Mouse (Mus musculus): ENCODE measurements around the gene Slc16a9. TPM values are rescaled to one million over a fixed set of nuclear protein-coding genes. Genes with fewer than 3 reads are reported as not detected.

The Slc16a9 gene
- polyA plus RNA-seq (2015; fragmentation: Nextera tagmentation; extraction: Ambion mirVana), result 1.5 and 1.6 TPM in 2 replicates

DNA sequence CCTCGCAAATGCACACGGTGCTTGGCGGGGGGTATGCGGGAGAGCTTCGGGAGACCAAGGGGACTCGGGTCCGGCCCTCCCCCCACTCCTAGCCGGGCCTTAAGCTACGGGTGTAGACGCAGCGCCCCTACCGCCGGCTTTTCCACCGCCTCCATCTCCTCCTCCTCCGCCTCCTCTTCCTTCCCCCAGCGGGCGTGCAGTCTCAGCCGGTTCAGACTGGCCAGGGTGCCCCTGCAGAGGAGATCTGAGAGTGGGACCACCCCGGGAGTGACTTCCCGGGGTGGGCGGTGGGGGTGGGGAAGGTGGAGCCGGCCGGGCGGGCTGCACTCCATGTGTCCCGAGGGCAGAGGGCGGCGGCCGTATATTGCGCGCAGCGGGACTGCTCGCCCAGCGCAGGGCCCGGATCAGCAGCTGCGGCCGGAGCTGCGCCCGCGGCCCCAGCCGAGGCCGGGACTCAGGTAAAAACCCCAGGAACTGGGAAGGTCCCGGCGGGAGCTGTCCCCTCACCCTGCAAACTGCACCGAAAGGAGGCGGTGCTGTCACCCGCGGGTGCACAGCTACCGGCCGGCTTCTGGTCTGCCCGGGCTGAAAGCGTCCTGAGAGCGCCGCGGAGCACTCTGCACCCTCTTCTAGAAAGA is at the start of gene Slc16a9:
Slc16a9 (plus strand) TSS at position 180 of the 638 bp plus-strand sequence.
- peak within 1 kb of the TSS; percentile 68 for H3K4me3 ChIP-seq
- H3K27me3 ChIP-seq, result peaks cover 24% of the 10 kb centered on the region
- H3K27ac ChIP-seq (replicated peaks), result no peak within 1 kb of the TSS

DNA sequence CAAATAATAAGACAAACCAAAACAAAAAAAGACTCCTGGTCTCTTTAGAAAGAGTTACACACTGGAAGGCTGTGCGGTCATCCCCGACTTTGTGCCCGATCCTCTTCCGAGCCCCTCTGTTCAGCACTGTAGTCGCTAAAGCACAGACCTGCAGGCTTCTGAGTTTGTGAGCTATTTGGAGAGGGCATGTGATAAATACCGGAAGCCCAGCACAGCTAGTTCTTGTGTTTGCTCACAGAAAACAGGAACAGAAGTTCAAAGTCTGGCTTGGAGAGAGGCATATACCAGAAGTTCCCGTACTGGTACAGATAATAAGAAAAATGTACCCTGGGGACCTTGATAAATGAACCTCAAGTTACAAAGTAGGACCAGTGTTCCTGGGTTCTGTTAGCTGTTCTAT is 49.6 kb upstream of the Slc16a9 start:
- no peaks in the 10 kb centered on the region for H3K27me3 ChIP-seq
- H3K9me3 ChIP-seq, result no peaks in the 10 kb centered on the region
- no peak overlapping the region for H3K9ac ChIP-seq (replicated peaks)
- WGBS, result 85% methylated on average over 7 of the region's 7 CpGs
- no peaks in the 10 kb centered on the region for H3K4me1 ChIP-seq
- no peak for ATAC-seq (replicated peaks)
- 0 out of 2 replicates have a peak, but pooled peaks cover 5% of the 10 kb centered on the region for H3K36me3 ChIP-seq
- no peak overlapping the region for H3K4me2 ChIP-seq (replicated peaks)
- no peak overlapping the region for H3K27ac ChIP-seq (replicated peaks)
- H3K4me3 ChIP-seq, result no peak overlapping the region

More for the DNA sequence above, at the start of gene Slc16a9:
- 1% methylated on average over 54 of the region's 54 CpGs for WGBS
- H3K9ac ChIP-seq (replicated peaks), result peak within 1 kb of the TSS; percentile 60
- peak within 1 kb of the TSS; percentile 97 for H3K4me2 ChIP-seq (replicated peaks)
- no peaks in the 10 kb centered on the region for H3K9me3 ChIP-seq
- ATAC-seq (replicated peaks), result peak; percentile 95
- no peaks in the 10 kb centered on the region for H3K36me3 ChIP-seq
- H3K4me1 ChIP-seq, result peaks cover 15% of the 10 kb centered on the region

DNA sequence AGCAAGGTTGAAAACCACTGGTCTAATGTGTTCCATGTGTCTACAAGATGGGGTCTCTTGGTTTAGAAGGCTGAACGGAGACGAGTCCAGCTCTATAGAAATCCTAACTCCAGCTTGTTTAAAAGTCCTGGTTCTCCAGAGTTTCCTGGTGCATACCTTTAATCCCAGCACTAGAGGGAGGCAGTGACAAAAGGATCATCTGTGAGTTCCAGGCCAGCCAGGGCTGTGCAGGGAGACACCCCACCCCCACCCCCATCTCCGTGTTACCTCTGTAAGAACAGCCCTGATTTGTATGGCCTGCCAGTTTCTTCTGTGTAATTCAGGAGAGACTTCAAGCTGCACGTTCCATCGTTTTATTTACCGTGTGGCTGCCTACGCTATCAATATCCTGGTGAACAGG is 49.1 kb upstream of the Slc16a9 start:
- Histone ChIP-seq H3K4me3 (no peak overlapping the region), H3K27me3 (no peaks in the 10 kb centered on the region), H3K36me3 (0 out of 2 replicates have a peak, but pooled peaks cover 5% of the 10 kb centered on the region), H3K9ac (replicated peaks) (no peak overlapping the region), H3K27ac (replicated peaks) (no peak overlapping the region), H3K4me2 (replicated peaks) (no peak overlapping the region), H3K9me3 (no peaks in the 10 kb centered on the region), H3K4me1 (0 out of 2 replicates have a peak, but pooled peaks cover 4% of the 10 kb centered on the region)
- 0 out of 2 replicates have a peak, but pooled peaks have one; percentile 41 for ATAC-seq (replicated peaks)
- WGBS, result 61% methylated on average over 7 of the region's 7 CpGs

DNA sequence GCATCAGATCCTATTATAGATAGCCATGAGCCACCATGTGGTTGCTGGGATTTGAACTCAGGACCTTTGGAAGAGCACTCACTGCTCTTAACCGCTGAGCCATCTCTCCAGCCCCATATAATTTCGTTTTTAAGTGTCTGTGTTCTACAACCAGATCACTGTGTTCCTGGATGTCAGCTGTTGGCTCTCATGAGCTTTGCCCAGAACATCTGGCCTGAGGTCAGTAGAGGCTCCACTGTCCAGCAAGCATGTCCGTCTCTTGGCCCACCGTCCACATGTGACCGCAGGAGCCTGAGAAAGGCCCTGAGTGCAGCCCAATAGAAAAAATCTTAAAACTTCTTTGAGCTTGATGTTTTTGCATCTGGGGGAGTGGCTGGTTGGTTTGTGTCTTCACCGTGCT is 48.2 kb upstream of the Slc16a9 start:
- Histone ChIP-seq H3K4me1 (peaks cover 6% of the 10 kb centered on the region; the same call in 1 of the 2 replicates), H3K4me3 (no peak overlapping the region), H3K27me3 (no peaks in the 10 kb centered on the region), H3K4me2 (replicated peaks) (no peak overlapping the region), H3K36me3 (0 out of 2 replicates have a peak, but pooled peaks cover 5% of the 10 kb centered on the region), H3K9ac (replicated peaks) (no peak overlapping the region), H3K27ac (replicated peaks) (no peak overlapping the region), H3K9me3 (no peaks in the 10 kb centered on the region)
- no peak for ATAC-seq (replicated peaks)
- 88% methylated on average over 6 of the region's 6 CpGs for WGBS

DNA sequence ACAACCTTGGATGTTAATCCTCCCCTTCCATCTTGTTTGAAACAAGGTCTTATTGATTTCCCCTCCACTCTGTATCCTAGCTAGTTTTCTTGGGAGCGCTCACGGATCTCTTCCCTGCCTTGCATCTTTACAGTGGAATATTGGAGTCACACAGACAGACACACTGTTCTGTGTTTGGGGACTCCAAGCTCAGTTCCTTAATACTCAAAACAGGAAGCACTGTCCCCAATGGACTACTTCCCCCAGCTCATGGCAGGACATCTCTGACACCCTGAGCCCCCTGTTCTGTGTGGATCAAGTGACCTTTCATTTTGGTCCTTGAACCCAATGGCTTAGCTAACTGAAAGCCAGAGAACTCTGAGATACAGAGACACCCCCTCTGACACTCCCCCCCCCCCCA is 47.3 kb upstream of the Slc16a9 start:
- Histone ChIP-seq H3K36me3 (0 out of 2 replicates have a peak, but pooled peaks cover 5% of the 10 kb centered on the region), H3K27ac (replicated peaks) (no peak overlapping the region), H3K4me1 (peaks cover 6% of the 10 kb centered on the region; the same call in 1 of the 2 replicates), H3K9ac (replicated peaks) (no peak overlapping the region), H3K4me3 (no peak overlapping the region), H3K9me3 (no peaks in the 10 kb centered on the region), H3K4me2 (replicated peaks) (no peak overlapping the region), H3K27me3 (no peaks in the 10 kb centered on the region)
- ATAC-seq (replicated peaks), result no peak
- 91% methylated on average over 2 of the region's 2 CpGs for WGBS

DNA sequence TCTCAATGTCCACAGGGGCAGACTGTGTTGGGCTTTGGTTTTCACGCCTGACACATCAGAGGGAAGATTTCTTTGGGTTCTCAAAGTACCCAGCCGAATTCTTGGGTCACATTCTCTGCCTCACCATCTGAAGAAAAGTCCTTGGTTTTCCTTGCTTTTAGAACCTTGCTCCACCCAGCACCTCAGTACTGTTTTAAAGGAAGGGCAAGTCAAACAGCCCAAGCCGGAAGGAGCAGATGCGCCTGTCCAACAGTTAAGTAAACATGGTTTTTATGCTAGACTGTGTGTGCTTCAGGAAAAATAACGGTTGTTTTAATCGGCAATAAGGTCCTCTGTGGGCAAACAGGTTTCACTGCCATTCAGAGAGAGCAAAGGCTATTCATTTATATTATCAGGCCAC is 46.9 kb upstream of the Slc16a9 start:
- ATAC-seq (replicated peaks), result no peak
- H3K9ac ChIP-seq (replicated peaks), result no peak overlapping the region
- H3K4me2 ChIP-seq (replicated peaks), result no peak overlapping the region
- WGBS, result 69% methylated on average over 6 of the region's 6 CpGs
- H3K36me3 ChIP-seq, result 0 out of 2 replicates have a peak, but pooled peaks cover 5% of the 10 kb centered on the region
- peaks cover 6% of the 10 kb centered on the region; the same call in 1 of the 2 replicates for H3K4me1 ChIP-seq
- no peak overlapping the region for H3K4me3 ChIP-seq
- no peak overlapping the region for H3K27ac ChIP-seq (replicated peaks)
- H3K9me3 ChIP-seq, result no peaks in the 10 kb centered on the region
- H3K27me3 ChIP-seq, result no peaks in the 10 kb centered on the region

DNA sequence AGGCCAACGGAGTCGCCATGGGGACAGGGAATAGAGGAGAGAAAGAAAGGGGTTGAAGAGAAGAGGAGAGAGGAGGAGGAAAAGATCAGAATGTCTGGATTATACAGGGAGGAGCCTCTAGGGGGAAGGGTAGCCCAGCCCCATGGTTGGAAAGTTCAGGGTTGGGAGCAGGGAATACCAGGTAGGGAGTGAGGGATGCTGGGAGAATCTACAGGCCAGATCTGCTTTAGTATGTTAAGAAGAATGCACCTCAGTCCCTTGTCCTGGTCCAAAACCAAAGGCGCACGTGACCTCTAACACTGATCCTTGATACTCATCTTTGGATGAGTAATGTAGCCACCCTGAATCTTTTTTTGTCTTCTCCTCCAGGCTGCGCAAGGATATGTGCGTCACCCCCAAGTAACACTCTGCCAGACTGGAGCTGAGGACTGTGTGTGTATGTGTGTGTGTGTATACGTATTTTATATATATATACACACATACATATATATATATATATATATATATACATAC is 45.9 kb upstream of the Slc16a9 start:
- Histone ChIP-seq H3K27ac (replicated peaks) (no peak overlapping the region), H3K9ac (replicated peaks) (no peak overlapping the region), H3K27me3 (no peaks in the 10 kb centered on the region), H3K36me3 (no peaks in the 10 kb centered on the region), H3K9me3 (no peaks in the 10 kb centered on the region), H3K4me2 (replicated peaks) (no peak overlapping the region), H3K4me1 (peaks cover 6% of the 10 kb centered on the region; the same call in 1 of the 2 replicates), H3K4me3 (no peak overlapping the region)
- 91% methylated on average over 7 of the region's 7 CpGs for WGBS
- peak; percentile 16; the same call in 1 of the 2 replicates for ATAC-seq (replicated peaks)

DNA sequence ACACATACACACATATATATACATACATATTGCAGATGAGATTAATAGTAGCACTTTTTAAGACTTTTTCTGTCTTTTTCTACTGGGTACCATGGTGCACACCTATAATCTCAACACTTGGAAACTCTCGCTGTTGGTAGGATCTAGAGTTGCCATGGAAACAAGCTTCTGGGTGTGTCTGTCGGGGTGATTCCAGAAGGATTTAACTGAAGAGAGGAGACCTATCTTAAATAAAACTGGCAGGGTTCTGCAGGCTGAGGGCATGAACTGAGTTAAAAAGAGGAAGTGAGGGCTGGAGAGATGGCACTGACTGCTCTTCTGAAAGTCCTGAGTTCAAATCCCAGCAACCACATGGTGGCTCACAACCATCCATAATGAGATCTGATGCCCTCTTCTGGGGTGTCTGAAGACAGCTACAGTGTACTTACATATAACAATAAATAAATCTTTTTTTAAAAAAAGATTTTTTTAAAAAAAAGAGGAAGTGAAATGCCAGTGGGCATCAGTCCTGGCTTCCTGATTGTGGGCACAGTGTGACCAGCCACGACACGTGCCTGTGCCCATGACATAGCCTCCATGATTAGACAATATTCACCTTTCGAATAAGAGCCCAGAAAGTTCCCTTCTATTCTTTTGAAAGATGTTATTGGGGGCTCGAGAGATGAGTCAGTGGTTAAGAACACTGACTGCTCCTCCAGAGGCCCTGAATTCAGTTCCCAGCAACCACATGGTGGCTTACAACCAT is 45.3 kb upstream of the Slc16a9 start:
- H3K27ac ChIP-seq (replicated peaks), result no peak overlapping the region
- ATAC-seq (replicated peaks), result no peak
- no peak overlapping the region for H3K4me2 ChIP-seq (replicated peaks)
- 89% methylated on average over 6 of the region's 6 CpGs for WGBS
- H3K9ac ChIP-seq (replicated peaks), result no peak overlapping the region
- no peak overlapping the region for H3K4me3 ChIP-seq
- H3K9me3 ChIP-seq, result no peaks in the 10 kb centered on the region
- peaks cover 12% of the 10 kb centered on the region for H3K4me1 ChIP-seq
- H3K27me3 ChIP-seq, result no peaks in the 10 kb centered on the region
- no peaks in the 10 kb centered on the region for H3K36me3 ChIP-seq

DNA sequence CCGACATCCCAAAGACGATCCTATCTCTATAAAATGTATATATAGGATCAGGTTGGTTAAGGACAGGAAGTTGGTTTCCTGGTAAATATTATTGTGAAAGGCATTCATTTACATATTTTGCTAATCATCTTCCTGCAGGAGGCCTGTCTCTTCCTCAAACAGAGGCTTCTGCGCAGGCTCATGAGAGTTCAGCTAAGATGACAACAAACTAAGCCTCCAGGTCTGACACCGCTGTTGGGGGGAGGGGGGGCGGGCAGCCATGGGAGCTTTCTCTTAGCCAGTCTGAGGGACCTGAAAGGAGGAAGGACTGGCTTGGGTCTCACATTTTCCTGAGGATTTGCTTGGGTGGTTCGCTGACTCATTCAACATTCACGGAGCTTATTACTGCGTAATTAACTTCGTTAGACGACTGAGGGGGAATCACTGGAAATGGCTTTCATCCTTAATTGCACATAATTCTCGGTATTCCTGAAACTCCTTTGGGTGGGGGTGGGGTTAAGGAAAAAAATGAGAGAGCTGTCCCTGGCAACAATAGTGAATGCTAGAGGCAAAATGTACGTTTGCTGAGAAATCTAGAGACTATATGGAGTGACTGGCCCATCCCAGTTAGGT is 43.9 kb upstream of the Slc16a9 start:
- Histone ChIP-seq H3K9ac (replicated peaks) (no peak overlapping the region), H3K4me2 (replicated peaks) (no peak overlapping the region), H3K27me3 (no peaks in the 10 kb centered on the region), H3K4me1 (peaks cover 12% of the 10 kb centered on the region), H3K9me3 (no peaks in the 10 kb centered on the region), H3K4me3 (no peak overlapping the region), H3K36me3 (no peaks in the 10 kb centered on the region), H3K27ac (replicated peaks) (no peak overlapping the region)
- no peak for ATAC-seq (replicated peaks)
- 16% methylated on average over 12 of the region's 12 CpGs for WGBS

DNA sequence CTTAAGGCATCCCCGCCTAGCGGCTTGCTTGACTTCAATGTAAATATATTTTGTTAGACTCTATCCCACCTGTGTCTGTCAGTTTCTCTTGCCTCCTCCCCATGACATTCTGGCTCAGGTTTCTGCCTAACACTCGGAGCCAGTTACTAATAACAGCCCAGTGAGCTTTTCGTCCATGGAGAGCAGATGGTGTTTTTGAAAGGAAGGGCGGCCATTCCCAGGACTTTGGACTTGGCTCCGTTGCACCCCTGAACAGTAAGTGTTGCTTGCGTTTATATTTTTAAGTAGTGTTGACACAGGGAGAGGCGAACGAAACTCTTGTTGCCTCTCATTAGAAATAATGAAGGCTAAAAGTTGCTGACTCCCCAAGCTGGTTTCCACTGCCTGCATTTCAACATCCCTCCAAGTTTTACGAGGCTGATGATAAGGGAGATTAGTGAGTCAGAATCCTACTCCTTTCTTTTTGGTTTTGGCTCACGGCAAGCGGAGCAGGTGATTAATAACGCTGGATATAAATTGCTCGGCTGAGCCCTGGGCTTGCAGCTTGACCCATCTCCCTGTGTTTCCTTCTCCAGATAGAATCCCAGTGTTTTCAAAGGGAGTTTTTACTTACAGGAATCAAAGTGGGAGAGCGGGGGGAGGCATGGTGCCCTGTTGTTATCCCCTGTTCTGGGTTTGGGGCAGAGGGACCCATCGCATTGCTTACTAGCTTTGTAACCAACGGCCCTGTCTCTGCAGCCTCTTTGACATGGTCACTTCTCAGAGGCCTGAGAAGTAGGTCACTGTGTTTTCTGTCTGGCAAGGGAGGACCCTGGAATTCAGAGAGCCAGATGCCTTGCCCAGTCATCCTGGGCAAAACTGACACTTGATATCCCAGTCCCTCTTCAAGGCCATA is 40.1 kb upstream of the Slc16a9 start, which contains the start of gene Mrln:
Mrln (plus strand) TSS at position 160 of the 895 bp plus-strand sequence.
- H3K4me1 ChIP-seq, result peaks cover 12% of the 10 kb centered on the region
- no peak within 1 kb of the TSS for H3K9ac ChIP-seq (replicated peaks)
- H3K36me3 ChIP-seq, result no peaks in the 10 kb centered on the region
- no peaks in the 10 kb centered on the region for H3K9me3 ChIP-seq
- no peak within 1 kb of the TSS for H3K4me2 ChIP-seq (replicated peaks)
- ATAC-seq (replicated peaks), result no peak
- H3K27me3 ChIP-seq, result no peaks in the 10 kb centered on the region
- H3K27ac ChIP-seq (replicated peaks), result no peak within 1 kb of the TSS
- no peak within 1 kb of the TSS for H3K4me3 ChIP-seq
- WGBS, result 54% methylated on average over 17 of the region's 17 CpGs

DNA sequence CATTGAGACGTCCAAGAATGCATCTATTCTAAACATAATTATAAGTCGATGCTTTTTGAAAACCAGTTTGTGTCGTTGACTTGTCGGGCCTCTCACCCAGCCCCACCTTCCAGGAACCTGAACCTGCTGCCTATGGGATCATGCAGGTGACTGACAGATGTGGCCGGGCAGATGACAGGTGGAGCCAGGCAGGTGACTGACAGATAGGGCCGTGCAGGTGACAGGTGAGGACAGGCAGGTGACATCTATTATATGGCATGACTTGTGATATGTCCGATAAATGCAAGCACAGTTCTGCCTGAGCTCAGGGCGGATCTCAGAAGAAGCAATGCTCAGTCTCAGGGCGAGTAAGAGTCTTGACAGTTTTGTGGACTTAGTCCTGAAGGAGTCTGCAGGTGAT is 33.6 kb upstream of the Slc16a9 start:
- no peak overlapping the region for H3K4me3 ChIP-seq
- H3K4me1 ChIP-seq, result no peaks in the 10 kb centered on the region
- no peaks in the 10 kb centered on the region for H3K9me3 ChIP-seq
- H3K36me3 ChIP-seq, result no peaks in the 10 kb centered on the region
- WGBS, result 74% methylated on average over 9 of the region's 9 CpGs
- no peak for ATAC-seq (replicated peaks)
- H3K4me2 ChIP-seq (replicated peaks), result no peak overlapping the region
- no peaks in the 10 kb centered on the region for H3K27me3 ChIP-seq
- no peak overlapping the region for H3K9ac ChIP-seq (replicated peaks)
- no peak overlapping the region for H3K27ac ChIP-seq (replicated peaks)

Data from forebrain, embryonic 15.5 days (tissue).